Mouse (Mus musculus) cortical plate, adult 2 months (tissue): ENCODE measurements around the gene Ier2.

Experiments
- CTCF ChIP-seq: fragments of 200-500 bp; IDR thresholded peaks from 2 replicates; pipeline ENCODE4 v1.5.1; 2011; ENCODE audit warnings: mild to moderate bottlenecking, control low read depth, low read length; ENCODE audit not compliant: insufficient read depth; ENCODE audit errors: extremely low read depth
- POLR2A ChIP-seq: fragments of 200-500 bp; IDR thresholded peaks from 2 replicates; pipeline ENCODE4 v1.6.1; 2011; ENCODE audit warnings: mild to moderate bottlenecking, low read length, control low read depth; ENCODE audit not compliant: insufficient read depth; ENCODE audit errors: extremely low read depth

GRCm38 (mm10) chr8:84634849-84635304 lies 27.8 kb downstream of the Ier2 start:
- TF ChIP-seq CTCF (no peak), POLR2A (no peak)
